Mouse (Mus musculus): Measurements from ENCODE around the gene Gm3095. TPM values are rescaled to one million over a fixed set of nuclear protein-coding genes. Genes with fewer than 3 reads are reported as not detected.

Gm3095 gene
- not detected for polyA plus RNA-seq (2015; fragmentation: Illumina TruSeq; extraction: RNeasy Lipid Tissue Mini Kit (QIAGEN cat#74804); ENCODE audit: insufficient read depth, low replicate concordance)

DNA sequence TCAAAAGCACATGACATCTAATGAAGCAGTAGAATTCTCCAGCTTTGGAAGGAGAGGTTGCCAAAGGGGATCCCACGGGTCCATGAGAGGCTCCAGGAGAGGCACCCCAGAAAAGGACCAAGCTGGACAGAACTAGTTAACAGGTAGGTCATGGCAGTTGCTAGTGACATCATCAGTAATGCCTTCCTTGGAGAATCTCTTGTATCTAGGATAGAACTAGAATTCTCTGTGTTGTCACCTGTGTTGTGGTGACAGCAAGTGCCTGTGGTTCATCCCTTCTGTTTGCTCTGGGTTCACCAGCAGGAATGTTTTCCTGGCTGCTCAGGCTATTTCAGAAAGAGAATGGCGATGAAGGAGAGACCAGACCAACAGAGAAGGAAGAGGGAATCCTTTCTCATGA lies at the start of gene Gm3095:
Gene Gm3095, plus strand, starts transcription at position 301 of the 400 bp plus-strand sequence.

DNA sequence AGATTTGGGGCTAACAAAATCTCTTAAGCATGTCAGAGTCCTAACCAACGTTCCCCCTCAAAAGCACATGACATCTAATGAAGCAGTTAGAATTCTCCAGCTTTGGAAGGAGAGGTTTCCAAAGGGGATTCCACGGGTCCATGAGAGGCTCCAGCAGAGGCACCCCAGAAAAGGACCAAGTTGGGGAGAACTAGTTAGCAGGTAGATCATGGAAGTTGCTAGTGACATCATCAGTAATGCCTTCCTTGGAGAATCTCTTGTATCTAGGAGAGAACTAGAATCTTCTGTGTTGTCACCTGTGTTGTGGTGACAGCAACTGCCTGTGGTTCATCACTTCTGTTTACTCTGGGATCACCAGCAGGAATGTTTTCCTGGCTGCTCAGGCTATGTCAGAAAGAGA lies 31.9 kb upstream of the Gm3095 start, which contains the start of gene Gm3029:
Gene Gm3029, plus strand, starts transcription at position 301 of the 400 bp plus-strand sequence.

DNA sequence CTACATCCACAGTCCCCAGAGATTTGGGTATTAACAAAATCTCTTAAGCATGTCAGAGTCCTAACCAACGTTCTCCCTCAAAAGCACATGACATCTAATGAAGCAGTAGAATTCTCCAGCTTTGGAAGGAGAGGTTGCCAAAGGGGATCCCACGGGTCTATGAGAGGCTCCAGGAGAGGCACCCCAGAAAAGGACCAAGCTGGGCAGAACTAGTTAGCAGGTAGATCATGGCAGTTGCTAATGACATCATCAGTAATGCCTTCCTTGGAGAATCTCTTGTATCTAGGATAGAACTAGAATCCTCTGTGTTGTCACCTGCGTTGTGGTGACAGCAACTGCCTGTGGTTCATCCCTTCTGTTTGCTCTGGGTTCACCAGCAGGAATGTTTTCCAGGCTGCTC lies 34.7 kb downstream of the Gm3095 start, which contains the start of gene Gm3099:
Gene Gm3099, plus strand, starts transcription at position 301 of the 400 bp plus-strand sequence.

Other genes starting within 250 kb of the Gm3095 start
- gene Gm3002, start 153.5 kb upstream of the Gm3095 start, polyA plus RNA-seq (2015; fragmentation: Illumina TruSeq; extraction: RNeasy Lipid Tissue Mini Kit (QIAGEN cat#74804); ENCODE audit: insufficient read depth, low replicate concordance), result 0.18 TPM
- gene Gm3033, start 117.3 kb upstream of the Gm3095 start, polyA plus RNA-seq (2015; fragmentation: Illumina TruSeq; extraction: RNeasy Lipid Tissue Mini Kit (QIAGEN cat#74804); ENCODE audit: insufficient read depth, low replicate concordance), result not detected
- not detected for gene Gm2916, start 79.4 kb upstream of the Gm3095 start, polyA plus RNA-seq (2015; fragmentation: Illumina TruSeq; extraction: RNeasy Lipid Tissue Mini Kit (QIAGEN cat#74804); ENCODE audit: insufficient read depth, low replicate concordance)
- gene Gm3029, start 31.8 kb upstream of the Gm3095 start, polyA plus RNA-seq (2015; fragmentation: Illumina TruSeq; extraction: RNeasy Lipid Tissue Mini Kit (QIAGEN cat#74804); ENCODE audit: insufficient read depth, low replicate concordance), result not detected
- gene Gm3099, start 34.8 kb downstream of the Gm3095 start, polyA plus RNA-seq (2015; fragmentation: Illumina TruSeq; extraction: RNeasy Lipid Tissue Mini Kit (QIAGEN cat#74804); ENCODE audit: insufficient read depth, low replicate concordance), result not detected
- not detected for gene Gm5796, start 60.4 kb downstream of the Gm3095 start, polyA plus RNA-seq (2015; fragmentation: Illumina TruSeq; extraction: RNeasy Lipid Tissue Mini Kit (QIAGEN cat#74804); ENCODE audit: insufficient read depth, low replicate concordance)
- not detected for gene Gm3115, start 120.6 kb downstream of the Gm3095 start, polyA plus RNA-seq (2015; fragmentation: Illumina TruSeq; extraction: RNeasy Lipid Tissue Mini Kit (QIAGEN cat#74804); ENCODE audit: insufficient read depth, low replicate concordance)
- 0.58 TPM for gene Gm8108, start 147.0 kb downstream of the Gm3095 start, polyA plus RNA-seq (2015; fragmentation: Illumina TruSeq; extraction: RNeasy Lipid Tissue Mini Kit (QIAGEN cat#74804); ENCODE audit: insufficient read depth, low replicate concordance)
- gene Gm3127, start 201.5 kb downstream of the Gm3095 start, polyA plus RNA-seq (2015; fragmentation: Illumina TruSeq; extraction: RNeasy Lipid Tissue Mini Kit (QIAGEN cat#74804); ENCODE audit: insufficient read depth, low replicate concordance), result not detected
- not detected for gene Gm2974, start 219.0 kb downstream of the Gm3095 start, polyA plus RNA-seq (2015; fragmentation: Illumina TruSeq; extraction: RNeasy Lipid Tissue Mini Kit (QIAGEN cat#74804); ENCODE audit: insufficient read depth, low replicate concordance)